Mouse (Mus musculus) kidney, adult 9 months (tissue): ENCODE data around the gene Dgcr6.

ENCODE experiments used
- DNase-seq: peaks from one replicate; pipeline ENCODE4 v3.0.0; 2022

The Dgcr6 gene

GRCm38 (mm10) chr16:18072089-18072488, 19.4 kb downstream of the Dgcr6 start:
- DNase-seq, result peak; percentile 12

- DNase-seq, result peak; percentile 20
Observed at GRCm38 (mm10) chr16:18073259-18073962, 20.8 kb downstream of the Dgcr6 start.

- peak; percentile 67 for DNase-seq
Observed at GRCm38 (mm10) chr16:18074611-18075010, 22.0 kb downstream of the Dgcr6 start.

GRCm38 (mm10) chr16:18075201-18075600, 22.5 kb downstream of the Dgcr6 start:
- peak; percentile 23 for DNase-seq

- peak; percentile 13 for DNase-seq
Observed at GRCm38 (mm10) chr16:18078314-18079015, 25.8 kb downstream of the Dgcr6 start.

GRCm38 (mm10) chr16:18079300-18079699, 26.6 kb downstream of the Dgcr6 start:
- DNase-seq, result no peak

GRCm38 (mm10) chr16:18080171-18080570, 27.5 kb downstream of the Dgcr6 start:
- no peak for DNase-seq

GRCm38 (mm10) chr16:18081149-18081827, 28.6 kb downstream of the Dgcr6 start:
- DNase-seq, result peak; percentile 95

GRCm38 (mm10) chr16:18082291-18082690, 29.6 kb downstream of the Dgcr6 start:
- DNase-seq, result peak; percentile 42

GRCm38 (mm10) chr16:18083231-18083951, 30.7 kb downstream of the Dgcr6 start:
- peak; percentile 97 for DNase-seq

- peak; percentile 59 for DNase-seq
Observed at GRCm38 (mm10) chr16:18084262-18084661, 31.6 kb downstream of the Dgcr6 start.

GRCm38 (mm10) chr16:18087101-18087500, 34.4 kb downstream of the Dgcr6 start:
- peak; percentile 71 for DNase-seq

GRCm38 (mm10) chr16:18096348-18096747, 43.7 kb downstream of the Dgcr6 start:
- peak; percentile 17 for DNase-seq

- no peak for DNase-seq
Observed at GRCm38 (mm10) chr16:18102816-18103215, 50.2 kb downstream of the Dgcr6 start.

- DNase-seq, result peak; percentile 63
Observed at GRCm38 (mm10) chr16:18103366-18103765, 50.7 kb downstream of the Dgcr6 start.

- DNase-seq, result no peak
Observed at GRCm38 (mm10) chr16:18103808-18104207, 51.1 kb downstream of the Dgcr6 start.

GRCm38 (mm10) chr16:18108221-18108966, 55.7 kb downstream of the Dgcr6 start:
- DNase-seq, result peak; percentile 91

GRCm38 (mm10) chr16:18111042-18111441, 58.4 kb downstream of the Dgcr6 start:
- no peak for DNase-seq

GRCm38 (mm10) chr16:18116467-18116866, 63.8 kb downstream of the Dgcr6 start:
- DNase-seq, result no peak

- no peak for DNase-seq
Observed at GRCm38 (mm10) chr16:18118285-18118684, 65.6 kb downstream of the Dgcr6 start.

GRCm38 (mm10) chr16:18119031-18119730, 66.5 kb downstream of the Dgcr6 start:
- peak; percentile 53 for DNase-seq
